Mouse (Mus musculus): ENCODE results near the gene Plekho2. TPM values are rescaled to one million over a fixed set of nuclear protein-coding genes. Genes with fewer than 3 reads are reported as not detected.

Plekho2 gene
- polyA plus RNA-seq, 1 experiment: 36.7 TPM

DNA sequence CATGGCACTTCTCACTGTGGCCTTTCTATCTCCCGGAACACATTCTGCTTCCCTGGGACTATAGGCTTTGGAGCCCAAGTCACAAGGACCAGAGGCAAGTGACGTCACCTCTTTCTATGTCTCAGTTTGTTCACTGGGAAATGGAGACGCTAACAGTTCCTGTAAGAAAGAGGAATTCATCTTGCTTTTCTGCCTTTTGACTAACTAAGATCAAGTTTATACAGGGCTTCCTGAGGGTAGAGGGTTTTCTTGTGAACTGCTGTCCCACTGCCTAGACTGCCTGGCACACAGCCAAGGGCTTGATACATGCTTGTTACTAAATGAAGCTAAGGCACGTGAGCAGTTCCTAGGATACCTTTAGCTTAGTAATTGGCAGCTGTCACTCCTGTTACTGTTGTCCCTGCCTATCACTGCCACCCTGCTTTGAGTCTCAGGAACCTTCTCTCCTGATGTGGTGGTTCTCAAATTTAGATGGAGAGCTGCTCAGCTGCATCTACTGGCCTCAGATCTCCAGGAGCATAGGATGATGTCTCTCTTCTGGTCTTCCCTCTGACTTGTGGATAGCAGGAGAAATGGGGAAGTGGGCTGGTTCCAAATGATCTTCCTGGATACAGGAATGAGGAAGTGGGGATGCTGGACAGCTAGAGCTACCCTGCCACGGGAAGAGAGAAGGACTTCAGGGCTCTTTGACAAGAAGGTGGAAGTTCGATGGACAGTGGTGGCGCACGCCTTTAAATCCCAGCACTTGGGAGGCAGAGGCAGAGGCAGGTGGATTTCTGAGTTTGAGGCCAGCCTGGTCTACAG lies 4.2 kb downstream of the Plekho2 start:
- Histone ChIP-seq H3K4me1 (ENCODE audit: control insufficient read depth, insufficient read depth, low read length) (peaks cover 7% of the 10 kb centered on the region; the same call in 1 of the 2 replicates), H3K4me3 (replicated peaks; ENCODE audit: extremely low read depth, low read depth, low read length) (no peak overlapping the region)
- no peak for DNase-seq
- TF ChIP-seq CTCF (IDR thresholded peaks at IDR 0.05; ENCODE audit: insufficient read depth, low read length): no peak
- TF ChIP-seq POLR2A (IDR thresholded peaks at IDR 0.05; ENCODE audit: borderline replicate concordance, extremely low read depth, low read depth, low read length): no peak
- 44% methylated on average over 8 of the region's 8 CpGs for WGBS

DNA sequence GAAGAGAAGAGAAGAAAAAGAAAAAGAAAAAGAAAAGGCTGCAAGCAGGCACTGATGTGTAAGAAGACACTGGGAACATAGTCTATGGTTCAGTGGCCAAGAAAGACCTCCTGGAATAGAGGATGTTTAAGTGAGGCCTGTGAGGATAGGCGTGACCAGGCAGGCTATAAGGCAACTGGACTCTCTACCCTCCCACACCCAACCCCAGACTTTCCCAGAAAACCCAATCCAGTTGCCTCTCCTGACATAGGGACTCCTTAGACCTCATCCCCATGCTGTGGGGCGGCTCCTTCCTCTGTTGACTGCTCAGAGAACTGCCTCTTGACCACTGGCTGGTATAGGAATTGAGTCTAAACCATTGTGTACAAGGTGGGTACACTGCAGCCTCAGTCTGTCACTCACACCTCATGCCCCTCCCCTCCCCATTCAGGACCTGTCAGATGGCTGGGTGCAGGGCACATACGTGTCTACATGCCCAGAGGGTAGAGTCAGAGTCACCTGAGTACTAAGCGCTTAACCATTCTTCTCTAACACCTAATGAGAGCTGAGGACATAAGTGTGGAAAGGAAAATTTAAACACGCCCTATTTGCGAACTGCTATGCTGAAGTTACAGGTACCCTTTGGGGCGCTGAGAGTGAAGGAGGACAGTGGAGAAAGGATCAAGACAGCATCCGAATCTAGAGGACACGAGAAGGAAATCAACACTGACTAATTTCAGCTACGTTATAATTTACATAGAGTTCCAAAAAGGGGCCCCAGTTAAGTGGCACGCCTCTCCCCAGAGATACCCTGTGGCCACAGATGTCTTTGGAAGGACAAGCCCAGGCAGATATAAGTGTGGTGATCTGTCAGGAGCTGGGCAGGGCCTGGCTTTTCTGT lies 5.1 kb downstream of the Plekho2 start:
- 77% methylated on average over 11 of the region's 11 CpGs for WGBS
- Histone ChIP-seq H3K4me3 (replicated peaks; ENCODE audit: extremely low read depth, low read depth, low read length) (no peak overlapping the region), H3K4me1 (ENCODE audit: control insufficient read depth, insufficient read depth, low read length) (peaks cover 7% of the 10 kb centered on the region; the same call in 1 of the 2 replicates)
- TF ChIP-seq POLR2A (IDR thresholded peaks at IDR 0.05; ENCODE audit: borderline replicate concordance, extremely low read depth, low read depth, low read length): no peak
- TF ChIP-seq CTCF (IDR thresholded peaks at IDR 0.05; ENCODE audit: insufficient read depth, low read length): no peak
- DNase-seq: no peak

DNA sequence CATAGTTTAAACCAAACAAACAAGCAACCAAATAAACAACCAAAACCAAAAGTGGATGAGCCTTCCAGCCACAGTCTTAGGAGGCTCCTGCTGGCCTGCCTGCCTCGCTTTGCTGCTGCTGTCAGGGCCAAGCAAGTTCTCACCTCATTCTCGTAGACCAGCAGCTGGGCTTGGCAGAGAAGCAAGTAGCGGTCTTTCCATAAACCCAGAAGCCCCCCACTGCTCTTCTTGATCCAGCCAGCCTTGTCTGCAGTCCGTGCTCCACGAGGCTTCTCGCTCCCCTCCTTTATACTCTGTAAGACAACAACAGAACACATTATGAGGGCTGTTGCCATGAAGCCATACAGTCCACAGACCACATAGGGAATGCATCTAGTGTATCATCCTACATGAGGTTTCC lies 7.0 kb downstream of the Plekho2 start:
- H3K4me1 ChIP-seq (ENCODE audit: control insufficient read depth, insufficient read depth, low read length): peaks cover 9% of the 10 kb centered on the region; the same call in 1 of the 2 replicates

DNA sequence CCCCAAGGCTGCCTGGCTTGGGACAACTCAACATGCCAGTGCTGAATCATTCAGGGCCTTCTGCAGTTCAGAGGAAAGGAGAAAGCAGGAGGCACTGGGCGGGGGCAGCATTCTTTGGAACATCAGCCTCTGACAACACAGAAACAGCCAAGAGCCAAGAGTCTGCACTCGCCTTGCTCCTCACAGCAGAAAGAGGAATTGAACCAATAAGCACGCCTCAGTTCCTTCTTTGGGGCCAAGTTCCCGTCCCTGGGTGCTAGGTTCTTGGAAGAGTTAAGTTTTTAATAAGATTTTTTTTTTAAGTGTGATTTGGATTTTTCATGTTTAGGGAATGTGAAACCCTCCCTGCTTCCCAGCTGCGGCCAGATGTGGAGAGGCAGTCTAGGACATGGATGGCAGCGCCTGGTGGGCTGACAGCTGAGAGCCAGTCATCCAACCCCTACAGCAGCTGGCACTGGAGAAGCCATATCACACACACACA lies 10.3 kb downstream of the Plekho2 start:
- peaks cover 2% of the 10 kb centered on the region; the same call in 1 of the 2 replicates for H3K4me1 ChIP-seq (ENCODE audit: control insufficient read depth, insufficient read depth, low read length)
- no peak for DNase-seq
- 57% methylated on average over 6 of the region's 6 CpGs for WGBS
- no peak for TF ChIP-seq CTCF (IDR thresholded peaks at IDR 0.05; ENCODE audit: insufficient read depth, low read length)
- no peak for TF ChIP-seq POLR2A (IDR thresholded peaks at IDR 0.05; ENCODE audit: borderline replicate concordance, extremely low read depth, low read depth, low read length)
- H3K4me3 ChIP-seq (replicated peaks; ENCODE audit: extremely low read depth, low read depth, low read length): no peak overlapping the region

More for the DNA sequence above, 7.0 kb downstream of the Plekho2 start:
- no peak overlapping the region for H3K4me3 ChIP-seq (replicated peaks; ENCODE audit: extremely low read depth, low read depth, low read length)
- TF ChIP-seq CTCF (IDR thresholded peaks at IDR 0.05; ENCODE audit: insufficient read depth, low read length) (no peak), POLR2A (IDR thresholded peaks at IDR 0.05; ENCODE audit: borderline replicate concordance, extremely low read depth, low read depth, low read length) (no peak)
- WGBS: 78% methylated on average over 6 of the region's 6 CpGs
- no peak for DNase-seq

DNA sequence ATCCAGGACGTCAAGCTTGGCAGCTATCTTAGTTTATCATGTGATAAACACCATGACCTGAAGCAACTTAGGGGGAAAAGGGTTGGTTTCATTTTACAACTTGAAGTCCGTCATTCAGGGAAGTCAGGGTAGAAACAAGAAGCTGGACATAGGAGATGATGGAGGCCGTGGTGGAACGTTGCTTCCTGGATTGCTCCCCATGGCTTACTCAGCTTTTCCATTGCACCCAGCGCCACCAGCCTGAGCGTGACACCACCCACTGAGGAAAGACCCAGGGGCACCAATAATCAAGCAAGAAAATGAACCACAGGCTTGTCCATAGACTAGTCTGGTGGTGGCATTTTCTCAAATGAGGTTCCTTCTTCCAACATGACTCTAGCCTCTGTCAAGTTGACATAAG lies 11.1 kb downstream of the Plekho2 start:
- DNase-seq: no peak
- Histone ChIP-seq H3K4me3 (replicated peaks; ENCODE audit: extremely low read depth, low read depth, low read length) (no peak overlapping the region), H3K4me1 (ENCODE audit: control insufficient read depth, insufficient read depth, low read length) (peaks cover 2% of the 10 kb centered on the region; the same call in 1 of the 2 replicates)
- WGBS: 53% methylated on average over 6 of the region's 6 CpGs
- TF ChIP-seq CTCF (IDR thresholded peaks at IDR 0.05; ENCODE audit: insufficient read depth, low read length): no peak
- TF ChIP-seq POLR2A (IDR thresholded peaks at IDR 0.05; ENCODE audit: borderline replicate concordance, extremely low read depth, low read depth, low read length): no peak

DNA sequence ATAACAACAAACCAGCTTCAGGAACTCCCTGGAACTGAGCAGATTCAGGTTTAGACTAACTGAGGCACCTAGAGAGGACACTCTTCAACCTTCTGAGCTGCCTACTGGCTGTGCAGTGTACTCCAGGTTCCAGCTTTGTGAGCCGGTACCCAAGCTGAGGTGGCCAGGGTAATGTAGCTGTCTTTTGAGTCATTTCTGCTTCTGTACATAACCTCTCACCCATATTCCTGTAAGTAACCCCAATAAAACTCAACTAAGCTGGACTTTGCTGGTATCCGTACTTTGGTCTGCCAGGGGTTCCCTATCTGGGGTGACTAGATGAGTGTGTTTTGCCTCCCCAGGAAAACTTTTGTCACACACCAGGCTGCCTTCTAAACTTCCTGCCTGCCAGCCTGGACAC lies 15.1 kb downstream of the Plekho2 start:
- 93% methylated on average over 2 of the region's 2 CpGs for WGBS
- Histone ChIP-seq H3K4me1 (ENCODE audit: control insufficient read depth, insufficient read depth, low read length) (peaks cover 14% of the 10 kb centered on the region), H3K4me3 (replicated peaks; ENCODE audit: extremely low read depth, low read depth, low read length) (no peak overlapping the region)
- no peak for DNase-seq
- TF ChIP-seq CTCF (IDR thresholded peaks at IDR 0.05; ENCODE audit: insufficient read depth, low read length): no peak
- TF ChIP-seq POLR2A (IDR thresholded peaks at IDR 0.05; ENCODE audit: borderline replicate concordance, extremely low read depth, low read depth, low read length): no peak

DNA sequence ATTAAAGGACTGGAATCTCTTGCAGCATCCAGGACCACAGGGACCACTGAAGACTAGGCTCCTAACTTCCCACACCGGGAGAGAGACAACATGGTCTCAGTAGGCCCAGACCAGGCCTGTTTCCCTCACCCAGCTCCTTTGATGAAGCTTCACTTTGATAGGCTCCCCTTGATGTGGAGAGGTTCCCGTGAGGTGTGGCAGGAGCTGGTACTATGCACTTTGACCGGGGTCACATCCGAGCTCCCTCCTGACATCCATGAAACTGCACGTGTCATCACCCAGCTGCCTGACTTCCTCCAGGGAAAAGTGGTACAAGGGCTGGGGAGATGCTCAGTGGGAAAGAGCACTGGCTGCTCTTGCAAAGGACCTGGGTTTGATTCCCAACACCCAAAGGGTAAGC lies 16.8 kb downstream of the Plekho2 start:
- H3K4me3 ChIP-seq (replicated peaks; ENCODE audit: extremely low read depth, low read depth, low read length): no peak overlapping the region
- WGBS: 89% methylated on average over 5 of the region's 5 CpGs
- peaks cover 12% of the 10 kb centered on the region for H3K4me1 ChIP-seq (ENCODE audit: control insufficient read depth, insufficient read depth, low read length)
- DNase-seq: no peak
- TF ChIP-seq CTCF (IDR thresholded peaks at IDR 0.05; ENCODE audit: insufficient read depth, low read length) (no peak), POLR2A (IDR thresholded peaks at IDR 0.05; ENCODE audit: borderline replicate concordance, extremely low read depth, low read depth, low read length) (no peak)

DNA sequence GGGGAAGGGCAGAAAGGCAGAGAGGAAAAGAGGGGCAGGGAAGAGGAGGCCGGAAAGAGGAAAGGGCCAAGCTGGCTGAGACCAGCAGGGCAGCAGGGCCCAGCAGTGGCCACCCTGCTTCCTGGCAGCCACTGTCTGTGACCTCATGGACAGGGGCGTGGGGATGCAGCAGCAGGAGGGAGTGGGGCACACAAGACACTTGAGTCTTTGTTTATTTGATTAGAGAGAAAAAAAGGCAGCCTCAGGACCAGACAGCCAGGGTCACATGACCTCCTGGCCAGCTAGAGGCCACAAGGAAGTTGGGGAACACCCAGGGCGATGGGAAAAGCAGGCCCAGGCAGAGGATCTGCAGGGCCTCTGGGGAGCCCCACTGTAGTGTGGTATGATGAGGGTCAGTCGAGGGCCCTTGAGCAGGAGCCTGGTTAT lies 17.7 kb downstream of the Plekho2 start:
- Histone ChIP-seq H3K4me1 (ENCODE audit: control insufficient read depth, insufficient read depth, low read length) (peaks cover 12% of the 10 kb centered on the region), H3K4me3 (replicated peaks; ENCODE audit: extremely low read depth, low read depth, low read length) (no peak overlapping the region)
- peak; percentile 43 for DNase-seq
- no peak for TF ChIP-seq CTCF (IDR thresholded peaks at IDR 0.05; ENCODE audit: insufficient read depth, low read length)
- no peak for TF ChIP-seq POLR2A (IDR thresholded peaks at IDR 0.05; ENCODE audit: borderline replicate concordance, extremely low read depth, low read depth, low read length)
- 23% methylated on average over 4 of the region's 4 CpGs for WGBS

DNA sequence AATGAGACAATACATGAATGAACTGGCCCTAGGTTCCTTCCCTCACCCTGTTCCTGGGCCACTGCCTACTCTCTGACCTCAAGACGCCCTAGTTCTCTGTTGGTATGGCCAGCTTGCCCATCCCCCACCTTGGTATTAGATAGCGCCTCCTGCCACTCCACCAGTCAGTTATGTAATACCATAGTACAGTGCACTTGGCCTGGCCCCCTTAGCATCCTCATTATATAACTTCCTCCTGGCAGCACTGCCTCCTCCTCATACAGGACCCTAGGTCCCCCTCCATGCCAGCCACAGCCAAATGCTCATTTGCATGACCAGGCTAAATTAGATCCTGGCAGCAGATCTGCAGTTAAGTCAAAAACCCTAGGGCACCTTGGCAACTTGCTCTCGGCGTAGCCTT lies 18.8 kb downstream of the Plekho2 start:
- Histone ChIP-seq H3K4me3 (replicated peaks; ENCODE audit: extremely low read depth, low read depth, low read length) (no peak overlapping the region), H3K4me1 (ENCODE audit: control insufficient read depth, insufficient read depth, low read length) (peaks cover 12% of the 10 kb centered on the region)
- TF ChIP-seq CTCF (IDR thresholded peaks at IDR 0.05; ENCODE audit: insufficient read depth, low read length) (no peak), POLR2A (IDR thresholded peaks at IDR 0.05; ENCODE audit: borderline replicate concordance, extremely low read depth, low read depth, low read length) (no peak)
- 71% methylated on average over 4 of the region's 4 CpGs for WGBS
- DNase-seq: no peak

All from lung, adult 2 months (tissue).